Mouse (Mus musculus): ENCODE measurements around the gene Sox12. TPM values are rescaled to one million over a fixed set of nuclear protein-coding genes. Genes with fewer than 3 reads are reported as not detected.
"Not testable (repeated sequence)": the region's sequence is repeated elsewhere in the genome, so short reads cannot be mapped to it uniquely, and the experiment has no call there.

Gene Sox12
- total and polyA plus RNA-seq, 2 experiments from 2014 or later, result 10.8 to 55.7 TPM

- WGBS, result 78% methylated on average over 5 of the region's 5 CpGs
- H3K4me2 ChIP-seq (ENCODE audit: low read depth, low read length, poor library complexity, severe bottlenecking); H3K4me3 ChIP-seq (ENCODE audit: low read depth, low read length); H3K36me3 ChIP-seq (ENCODE audit: insufficient read depth, low read length); ATAC-seq (ENCODE audit: low FRiP score); H3K9me3 ChIP-seq (ENCODE audit: low read length); H3K27me3 ChIP-seq (ENCODE audit: insufficient read depth, low read length); H3K4me1 ChIP-seq (ENCODE audit: insufficient read depth, low read length); H3K9ac ChIP-seq (replicated peaks; ENCODE audit: low read length, poor library complexity, severe bottlenecking); H3K27ac ChIP-seq (ENCODE audit: low read depth, low read length); DNase-seq (ENCODE audit: low spot score): not testable (repeated sequence)
- peak; percentile 38 for TF ChIP-seq CTCF (IDR thresholded peaks at IDR 0.05)
Observed at GRCm38 (mm10) chr2:152358977-152359376, 38.9 kb downstream of the Sox12 start.

GRCm38 (mm10) chr2:152357254-152357653, 40.6 kb downstream of the Sox12 start:
- Histone ChIP-seq H3K27me3 (ENCODE audit: insufficient read depth, low read length) (no peaks in the 10 kb centered on the region), H3K4me2 (ENCODE audit: low read depth, low read length, poor library complexity, severe bottlenecking) (no peak overlapping the region), H3K4me1 (ENCODE audit: insufficient read depth, low read length) (no peaks in the 10 kb centered on the region), H3K9me3 (ENCODE audit: low read length) (no peaks in the 10 kb centered on the region), H3K27ac (ENCODE audit: low read depth, low read length) (no peak overlapping the region), H3K4me3 (ENCODE audit: low read depth, low read length) (no peak overlapping the region), H3K36me3 (ENCODE audit: insufficient read depth, low read length) (no peaks in the 10 kb centered on the region), H3K9ac (replicated peaks; ENCODE audit: low read length, poor library complexity, severe bottlenecking) (no peak overlapping the region)
- DNase-seq (ENCODE audit: low spot score), result no peak
- no peak for TF ChIP-seq CTCF (IDR thresholded peaks at IDR 0.05)
- WGBS, result 86% methylated on average over 3 of the region's 3 CpGs
- ATAC-seq (ENCODE audit: low FRiP score), result no peak

GRCm38 (mm10) chr2:152349842-152350540, 47.9 kb downstream of the Sox12 start:
- Histone ChIP-seq H3K27me3 (ENCODE audit: insufficient read depth, low read length) (no peaks in the 10 kb centered on the region), H3K36me3 (ENCODE audit: insufficient read depth, low read length) (no peaks in the 10 kb centered on the region), H3K9me3 (ENCODE audit: low read length) (no peaks in the 10 kb centered on the region), H3K4me2 (ENCODE audit: low read depth, low read length, poor library complexity, severe bottlenecking) (no peak overlapping the region), H3K4me3 (ENCODE audit: low read depth, low read length) (no peak overlapping the region), H3K27ac (ENCODE audit: low read depth, low read length) (no peak overlapping the region), H3K9ac (replicated peaks; ENCODE audit: low read length, poor library complexity, severe bottlenecking) (no peak overlapping the region), H3K4me1 (ENCODE audit: insufficient read depth, low read length) (no peaks in the 10 kb centered on the region)
- WGBS, result 87% methylated on average over 7 of the region's 8 CpGs
- DNase-seq (ENCODE audit: low spot score), result peak; percentile 46
- no peak for ATAC-seq (ENCODE audit: low FRiP score)
- TF ChIP-seq CTCF (IDR thresholded peaks at IDR 0.05), result no peak

- H3K4me3 ChIP-seq (ENCODE audit: low read depth, low read length), result no peak overlapping the region
Observed at GRCm38 (mm10) chr2:152349205-152349604, 48.7 kb downstream of the Sox12 start.

GRCm38 (mm10) chr2:152347722-152348121, 50.1 kb downstream of the Sox12 start:
- no peak overlapping the region for H3K4me3 ChIP-seq (ENCODE audit: low read depth, low read length)
- DNase-seq (ENCODE audit: low spot score), result no peak
- 64% methylated on average over 2 of the region's 2 CpGs for WGBS

More at GRCm38 (mm10) chr2:152349205-152349604, 48.7 kb downstream of the Sox12 start:
- no peaks in the 10 kb centered on the region for H3K4me1 ChIP-seq (ENCODE audit: insufficient read depth, low read length)
- H3K4me2 ChIP-seq (ENCODE audit: low read depth, low read length, poor library complexity, severe bottlenecking), result no peak overlapping the region
- H3K36me3 ChIP-seq (ENCODE audit: insufficient read depth, low read length), result no peaks in the 10 kb centered on the region
- no peaks in the 10 kb centered on the region for H3K9me3 ChIP-seq (ENCODE audit: low read length)
- ATAC-seq (ENCODE audit: low FRiP score), result no peak
- DNase-seq (ENCODE audit: low spot score), result no peak
- no peak overlapping the region for H3K9ac ChIP-seq (replicated peaks; ENCODE audit: low read length, poor library complexity, severe bottlenecking)
- no peaks in the 10 kb centered on the region for H3K27me3 ChIP-seq (ENCODE audit: insufficient read depth, low read length)
- WGBS, result 86% methylated on average over 6 of the region's 6 CpGs
- H3K27ac ChIP-seq (ENCODE audit: low read depth, low read length), result no peak overlapping the region
- no peak for TF ChIP-seq CTCF (IDR thresholded peaks at IDR 0.05)

GRCm38 (mm10) chr2:152346776-152347465, 50.9 kb downstream of the Sox12 start:
- H3K36me3 ChIP-seq (ENCODE audit: insufficient read depth, low read length), result no peaks in the 10 kb centered on the region
- H3K4me3 ChIP-seq (ENCODE audit: low read depth, low read length), result no peak overlapping the region
- DNase-seq (ENCODE audit: low spot score), result no peak
- H3K27ac ChIP-seq (ENCODE audit: low read depth, low read length), result no peak overlapping the region
- ATAC-seq (ENCODE audit: low FRiP score), result no peak
- WGBS, result 36% methylated on average over 9 of the region's 9 CpGs
- peaks cover 3% of the 10 kb centered on the region; the same call in 1 of the 2 replicates for H3K4me1 ChIP-seq (ENCODE audit: insufficient read depth, low read length)
- no peaks in the 10 kb centered on the region for H3K9me3 ChIP-seq (ENCODE audit: low read length)
- H3K4me2 ChIP-seq (ENCODE audit: low read depth, low read length, poor library complexity, severe bottlenecking), result no peak overlapping the region
- no peaks in the 10 kb centered on the region for H3K27me3 ChIP-seq (ENCODE audit: insufficient read depth, low read length)
- no peak overlapping the region for H3K9ac ChIP-seq (replicated peaks; ENCODE audit: low read length, poor library complexity, severe bottlenecking)
- TF ChIP-seq CTCF (IDR thresholded peaks at IDR 0.05), result no peak

More at GRCm38 (mm10) chr2:152347722-152348121, 50.1 kb downstream of the Sox12 start:
- Histone ChIP-seq H3K36me3 (ENCODE audit: insufficient read depth, low read length) (no peaks in the 10 kb centered on the region), H3K27ac (ENCODE audit: low read depth, low read length) (no peak overlapping the region), H3K4me2 (ENCODE audit: low read depth, low read length, poor library complexity, severe bottlenecking) (no peak overlapping the region), H3K9me3 (ENCODE audit: low read length) (no peaks in the 10 kb centered on the region), H3K27me3 (ENCODE audit: insufficient read depth, low read length) (no peaks in the 10 kb centered on the region), H3K4me1 (ENCODE audit: insufficient read depth, low read length) (peaks cover 3% of the 10 kb centered on the region; the same call in 1 of the 2 replicates), H3K9ac (replicated peaks; ENCODE audit: low read length, poor library complexity, severe bottlenecking) (no peak overlapping the region)
- TF ChIP-seq CTCF (IDR thresholded peaks at IDR 0.05), result no peak
- ATAC-seq (ENCODE audit: low FRiP score), result no peak
